Mouse (Mus musculus): ENCODE results near the gene Pawr.
"Not testable (repeated sequence)": the region's sequence is repeated elsewhere in the genome, so short reads cannot be mapped to it uniquely, and the experiment has no call there.

The Pawr gene

GRCm38 (mm10) chr10:108394306-108394705, 62.4 kb downstream of the Pawr start:
- DNase-seq: no peak

GRCm38 (mm10) chr10:108395229-108395628, 63.3 kb downstream of the Pawr start:
- DNase-seq: no peak

GRCm38 (mm10) chr10:108395647-108396046, 63.7 kb downstream of the Pawr start:
- no peak for DNase-seq

- no peak for DNase-seq
Measured at GRCm38 (mm10) chr10:108402751-108403150, 70.8 kb downstream of the Pawr start.

- DNase-seq: no peak
Measured at GRCm38 (mm10) chr10:108403366-108403865, 71.5 kb downstream of the Pawr start.

- no peak for DNase-seq
Measured at GRCm38 (mm10) chr10:108404087-108404486, 72.2 kb downstream of the Pawr start.

- no peak for DNase-seq
Measured at GRCm38 (mm10) chr10:108405076-108405475, 73.2 kb downstream of the Pawr start.

GRCm38 (mm10) chr10:108405931-108406330, 74.0 kb downstream of the Pawr start:
- DNase-seq: no peak

GRCm38 (mm10) chr10:108406798-108407754, 75.2 kb downstream of the Pawr start:
- DNase-seq: peak; percentile 26

- no peak for DNase-seq
Measured at GRCm38 (mm10) chr10:108408025-108408424, 76.1 kb downstream of the Pawr start.

GRCm38 (mm10) chr10:108408437-108408836, 76.5 kb downstream of the Pawr start:
- no peak for DNase-seq

GRCm38 (mm10) chr10:108408986-108409385, 77.1 kb downstream of the Pawr start:
- no peak for DNase-seq

- no peak for DNase-seq
Measured at GRCm38 (mm10) chr10:108409529-108409928, 77.6 kb downstream of the Pawr start.

- no peak for DNase-seq
Measured at GRCm38 (mm10) chr10:108414936-108415635, 83.2 kb downstream of the Pawr start.

GRCm38 (mm10) chr10:108417448-108417847, 85.5 kb downstream of the Pawr start:
- DNase-seq: no peak

GRCm38 (mm10) chr10:108430553-108430952, 98.6 kb downstream of the Pawr start:
- no peak for DNase-seq

GRCm38 (mm10) chr10:108432194-108432593, 100.3 kb downstream of the Pawr start:
- no peak for DNase-seq

GRCm38 (mm10) chr10:108433976-108434375, 102.1 kb downstream of the Pawr start:
- DNase-seq: no peak

- no peak for DNase-seq
Measured at GRCm38 (mm10) chr10:108435616-108436015, 103.7 kb downstream of the Pawr start.

GRCm38 (mm10) chr10:108436365-108436764, 104.4 kb downstream of the Pawr start:
- no peak for DNase-seq

GRCm38 (mm10) chr10:108440251-108440650, 108.3 kb downstream of the Pawr start:
- DNase-seq: not testable (repeated sequence)

- no peak for DNase-seq
Measured at GRCm38 (mm10) chr10:108443931-108444876, 112.3 kb downstream of the Pawr start.

Measured in liver (tissue).